In the genomic region with DNA sequence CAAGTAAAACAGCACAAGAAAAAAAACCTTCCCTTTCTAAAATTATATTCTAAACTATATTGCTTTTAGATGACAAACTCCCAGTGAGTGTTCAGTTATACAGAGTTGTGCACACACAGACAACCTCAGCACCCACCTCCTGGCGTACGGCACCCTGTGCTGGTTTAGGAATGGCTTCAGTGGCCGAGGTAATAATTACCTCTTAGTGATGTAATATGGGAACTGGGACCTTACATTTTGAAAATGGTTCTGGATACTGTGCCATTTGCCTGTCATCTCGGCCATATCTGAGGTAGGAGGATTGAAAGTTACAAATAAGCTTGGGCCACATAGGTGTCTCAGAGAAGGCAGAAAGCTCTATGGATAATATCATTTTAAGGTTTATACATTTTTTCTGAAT, we compare ENCODE assay signal across 28 mouse cellular contexts. TPM values are rescaled to one million over a fixed set of nuclear protein-coding genes. Genes with fewer than 3 reads are reported as not detected.
DNase-seq lines count a peak whose midpoint lies in the region; ATAC-seq and TF ChIP-seq lines count a peak whose summit lies in the region.
"Had no signal": no experiment of that assay in that cellular context is flagged by ENCODE, and none has a peak within 500 bp of the region (broad histone marks: within the 10 kb centered on the region; RNA-seq: fewer than 3 reads in every experiment).

No protein-coding gene starts in this region.

- no peak for TF ChIP-seq CTCF in liver, postnatal 0 days (IDR thresholded peaks at IDR 0.05; ENCODE audit: low read depth)

- no peak overlapping the region for H3K4me3 ChIP-seq in kidney, embryonic 14.5 days (ENCODE audit: low read length)
- no peak overlapping the region for H3K4me3 ChIP-seq in intestine, embryonic 16.5 days (ENCODE audit: low read length)
- no peak overlapping the region for H3K4me3 ChIP-seq in liver, embryonic 12.5 days
- H3K4me3 ChIP-seq in liver, postnatal 0 days (ENCODE audit: low read depth, low read length): no peak overlapping the region
- H3K4me3 ChIP-seq: embryonic facial prominence, embryonic 12.5 days; myocyte; neural tube, embryonic 12.5 days had no signal

- H3K4me2 ChIP-seq in kidney, embryonic 14.5 days (replicated peaks; ENCODE audit: low read depth, low read length): no peak overlapping the region
- H3K4me2 ChIP-seq in intestine, embryonic 16.5 days (ENCODE audit: low read depth, low read length): no peak overlapping the region
- H3K4me2 ChIP-seq in liver, embryonic 12.5 days: peak overlapping the region; percentile 57
- H3K4me2 ChIP-seq in liver, postnatal 0 days (ENCODE audit: low read depth, low read length): peak overlapping the region; percentile 52
- H3K4me2 ChIP-seq: embryonic facial prominence, embryonic 12.5 days; midbrain, embryonic 11.5 days; neural tube, embryonic 12.5 days had no signal

- 86% methylated on average over 4 of the region's 4 CpGs for WGBS in kidney, embryonic 14.5 days
- WGBS in intestine, embryonic 16.5 days: 80% methylated on average over 4 of the region's 4 CpGs
- WGBS in liver, embryonic 12.5 days (ENCODE audit: insufficient replicate concordance): 72% methylated on average over 4 of the region's 4 CpGs
- WGBS in liver, postnatal 0 days (ENCODE audit: insufficient replicate concordance): 74% methylated on average over 4 of the region's 4 CpGs

- peak; percentile 34 to 45 for DNase-seq in kidney, postnatal 36 days
- no peak for DNase-seq in liver, postnatal 0 days
- DNase-seq in adrenal gland, postnatal 36 days: no peak
- DNase-seq in embryo, embryonic 9.5 days (ENCODE audit: extremely low spot score): no peak
- DNase-seq: adrenal gland, adult 8-10 months; B cell, adult 2 months; cerebellum, adult 11 months; cerebellum, adult 9-10 months; cerebellum, postnatal 36 days; gastrocnemius, postnatal 14 days; heart, postnatal 14 days; layer of hippocampus, adult 9-11 months; lung, adult 2 months; lung, postnatal 10 days; right cerebral cortex, adult 18-20 months; right cerebral cortex, postnatal 4 days had no signal

- H3K4me1 ChIP-seq in kidney, embryonic 14.5 days (ENCODE audit: control insufficient read depth, insufficient read depth, low read length): no peaks in the 10 kb centered on the region
- no peaks in the 10 kb centered on the region for H3K4me1 ChIP-seq in intestine, embryonic 16.5 days (ENCODE audit: control insufficient read depth, insufficient read depth, low read length)
- H3K4me1 ChIP-seq in liver, embryonic 12.5 days: peaks cover 34% of the 10 kb centered on the region
- peaks cover 11% of the 10 kb centered on the region for H3K4me1 ChIP-seq in liver, postnatal 0 days (ENCODE audit: insufficient read depth)
- H3K4me1 ChIP-seq: embryonic facial prominence, embryonic 12.5 days; neural tube, embryonic 12.5 days had no signal

- H3K9me3 ChIP-seq in kidney, embryonic 14.5 days (ENCODE audit: control insufficient read depth, low read length): no peaks in the 10 kb centered on the region
- no peaks in the 10 kb centered on the region for H3K9me3 ChIP-seq in intestine, embryonic 16.5 days (ENCODE audit: control insufficient read depth, low read length)
- no peaks in the 10 kb centered on the region for H3K9me3 ChIP-seq in liver, embryonic 12.5 days (replicated peaks)
- no peaks in the 10 kb centered on the region for H3K9me3 ChIP-seq in liver, postnatal 0 days (ENCODE audit: low read length)
- H3K9me3 ChIP-seq: embryonic facial prominence, embryonic 12.5 days; neural tube, embryonic 12.5 days had no signal

- no peaks in the 10 kb centered on the region for H3K36me3 ChIP-seq in kidney, embryonic 14.5 days (ENCODE audit: control insufficient read depth, insufficient read depth, low read length)
- H3K36me3 ChIP-seq in intestine, embryonic 16.5 days (ENCODE audit: control insufficient read depth, insufficient read depth, low read length): no peaks in the 10 kb centered on the region
- H3K36me3 ChIP-seq in liver, embryonic 12.5 days: peaks cover 15% of the 10 kb centered on the region
- peaks cover 5% of the 10 kb centered on the region for H3K36me3 ChIP-seq in liver, postnatal 0 days (replicated peaks; ENCODE audit: insufficient read depth, low read length)
- H3K36me3 ChIP-seq: embryonic facial prominence, embryonic 12.5 days; neural tube, embryonic 12.5 days had no signal

- no peaks in the 10 kb centered on the region for H3K27me3 ChIP-seq in kidney, embryonic 14.5 days (ENCODE audit: control insufficient read depth, insufficient read depth, low read length)
- no peaks in the 10 kb centered on the region for H3K27me3 ChIP-seq in intestine, embryonic 16.5 days (replicated peaks; ENCODE audit: control insufficient read depth, insufficient read depth, low read length)
- no peaks in the 10 kb centered on the region for H3K27me3 ChIP-seq in liver, embryonic 12.5 days (replicated peaks)
- H3K27me3 ChIP-seq in liver, postnatal 0 days (ENCODE audit: insufficient read depth, low read length): no peaks in the 10 kb centered on the region
- H3K27me3 ChIP-seq: CH12.LX; embryonic facial prominence, embryonic 12.5 days; neural tube, embryonic 12.5 days had no signal

- H3K27ac ChIP-seq in kidney, embryonic 14.5 days (ENCODE audit: low read depth, low read length): no peak overlapping the region
- H3K27ac ChIP-seq in intestine, embryonic 16.5 days (ENCODE audit: low read length): peak overlapping the region; percentile 57
- H3K27ac ChIP-seq in liver, embryonic 12.5 days: peak overlapping the region; percentile 93
- peak overlapping the region; percentile 84 for H3K27ac ChIP-seq in liver, postnatal 0 days (ENCODE audit: low read depth)
- H3K27ac ChIP-seq: embryonic facial prominence, embryonic 12.5 days; hindbrain, postnatal 0 days; macrophage; neural tube, embryonic 12.5 days had no signal

- ATAC-seq in kidney, embryonic 14.5 days (ENCODE audit: low FRiP score, low TSS enrichment): no peak
- ATAC-seq in intestine, embryonic 16.5 days: peak; percentile 37
- ATAC-seq in liver, embryonic 12.5 days: no peak
- ATAC-seq in liver, postnatal 0 days: peak; percentile 78
- ATAC-seq: forebrain, embryonic 14.5 days; hindbrain, postnatal 0 days; midbrain, embryonic 16.5 days had no signal

- no peak overlapping the region for H3K9ac ChIP-seq in kidney, embryonic 14.5 days (ENCODE audit: low read depth, low read length)
- no peak overlapping the region for H3K9ac ChIP-seq in intestine, embryonic 16.5 days (ENCODE audit: low read depth, low read length)
- H3K9ac ChIP-seq in liver, embryonic 12.5 days: peak overlapping the region; percentile 39; the same call in 1 of the 2 replicates
- no peak overlapping the region for H3K9ac ChIP-seq in liver, postnatal 0 days (replicated peaks)
- H3K9ac ChIP-seq: embryonic facial prominence, embryonic 12.5 days; neural tube, embryonic 12.5 days had no signal

- no peak for TF ChIP-seq EP300 in liver, postnatal 0 days (IDR thresholded peaks at IDR 0.05; ENCODE audit: low read depth)

RNA-seq across cellular contexts. Expression of gene Zfand4, which starts 22.3 kb away (rescaled TPM):
- 5.9 and 8.3 TPM in 2 replicates for polyA plus RNA-seq in kidney, embryonic 14.5 days (2014; fragmentation: Nextera tagmentation; extraction: Ambion mirVana)
- 2.7 and 3.2 TPM in 2 replicates for polyA plus RNA-seq in intestine, embryonic 16.5 days (2015; fragmentation: Nextera tagmentation; extraction: Ambion mirVana)
- polyA plus RNA-seq in liver, embryonic 12.5 days (2016; fragmentation: Nextera tagmentation; extraction: Ambion mirVana): 6.1 and 6.6 TPM in 2 replicates
- 4.9 and 5.7 TPM in 2 replicates for polyA plus RNA-seq in liver, postnatal 0 days (2015; fragmentation: Nextera tagmentation; extraction: Ambion mirVana)
- total RNA-seq in adrenal gland, postnatal 36 days (2021): 1 to 10 TPM in 1 of 2 experiments, under 1 TPM in 1; 0.93 to 1.0 TPM

RNA-seq across cellular contexts. Expression of gene March8, which starts 51.5 kb away (rescaled TPM):
- 28.6 and 40.0 TPM in 2 replicates for polyA plus RNA-seq in kidney, embryonic 14.5 days (2014; fragmentation: Nextera tagmentation; extraction: Ambion mirVana)
- polyA plus RNA-seq in intestine, embryonic 16.5 days (2015; fragmentation: Nextera tagmentation; extraction: Ambion mirVana): 29.9 and 33.0 TPM in 2 replicates
- 85.2 and 94.3 TPM in 2 replicates for polyA plus RNA-seq in liver, embryonic 12.5 days (2016; fragmentation: Nextera tagmentation; extraction: Ambion mirVana)
- 36.4 and 40.5 TPM in 2 replicates for polyA plus RNA-seq in liver, postnatal 0 days (2015; fragmentation: Nextera tagmentation; extraction: Ambion mirVana)
- total RNA-seq in adrenal gland, postnatal 36 days (2021): 10 to 100 TPM; 52.1 to 71.6 TPM

Comparison
In these comparisons a context has a peak if more than half of its experiments do, and no peak if none do; other contexts are left out.
1. ATAC-seq: peak in intestine, embryonic 16.5 days (single experiment) and liver, postnatal 0 days (single experiment); none in kidney, embryonic 14.5 days (single experiment) and liver, embryonic 12.5 days (single experiment).
2. DNase-seq: peak in kidney, postnatal 36 days (2 of 2); none in liver, postnatal 0 days (single experiment), adrenal gland, postnatal 36 days (0 of 2) and embryo, embryonic 9.5 days (single experiment).
3. H3K4me2 ChIP-seq: peak in liver, embryonic 12.5 days (single experiment) and liver, postnatal 0 days (single experiment); none in kidney, embryonic 14.5 days (single experiment) and intestine, embryonic 16.5 days (single experiment).